Mouse (Mus musculus): ENCODE measurements around the gene Cers1. TPM values are rescaled to one million over a fixed set of nuclear protein-coding genes. Genes with fewer than 3 reads are reported as not detected.

Cers1 gene
- polyA plus RNA-seq, 1 experiment from 2014 or later = 31.9 TPM

DNA sequence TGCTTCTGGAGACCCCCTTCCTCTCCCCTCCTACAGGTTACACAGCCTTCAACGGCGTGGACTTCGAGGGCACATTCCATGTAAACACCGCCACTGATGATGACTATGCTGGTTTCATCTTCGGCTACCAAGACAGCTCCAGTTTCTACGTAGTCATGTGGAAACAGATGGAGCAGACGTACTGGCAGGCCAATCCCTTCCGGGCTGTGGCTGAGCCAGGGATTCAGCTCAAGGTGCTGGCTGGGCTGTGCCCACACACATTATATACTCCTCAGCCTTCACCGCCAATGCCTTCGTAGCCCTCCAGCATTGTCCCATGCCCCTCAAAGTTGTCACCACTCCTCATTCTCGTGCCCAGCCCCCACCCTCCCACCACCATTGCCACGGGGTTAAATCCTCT, 64.5 kb downstream of the Cers1 start:
- no peak overlapping the region for H3K9ac ChIP-seq (replicated peaks)
- 88% methylated on average over 12 of the region's 12 CpGs for WGBS

More for the DNA sequence above, 64.5 kb downstream of the Cers1 start:
- Histone ChIP-seq H3K4me3 (no peak overlapping the region), H3K9me3 (no peaks in the 10 kb centered on the region), H3K4me1 (peaks cover 7% of the 10 kb centered on the region; the same call in 1 of the 2 replicates), H3K27me3 (peaks cover 42% of the 10 kb centered on the region), H3K27ac (replicated peaks) (no peak overlapping the region), H3K36me3 (peaks cover 3% of the 10 kb centered on the region; the same call in 1 of the 2 replicates), H3K4me2 (replicated peaks) (no peak overlapping the region)
- ATAC-seq (replicated peaks) = no peak

Other genes with a start within 250 kb of the Cers1 start
- gene Tm6sf2, start 242.9 kb upstream of the Cers1 start, polyA plus RNA-seq (2015; fragmentation: Nextera tagmentation; extraction: Ambion mirVana) = 1.3 and 1.5 TPM in 2 replicates
- 0.15 and 0.38 TPM in 2 replicates for gene Hapln4, start 232.3 kb upstream of the Cers1 start, polyA plus RNA-seq (2015; fragmentation: Nextera tagmentation; extraction: Ambion mirVana)
- gene Ncan, start 194.9 kb upstream of the Cers1 start, polyA plus RNA-seq (2015; fragmentation: Nextera tagmentation; extraction: Ambion mirVana) = 144 and 152 TPM in 2 replicates
- gene Nr2c2ap, start 184.4 kb upstream of the Cers1 start, polyA plus RNA-seq (2015; fragmentation: Nextera tagmentation; extraction: Ambion mirVana) = 43.0 and 43.3 TPM in 2 replicates
- gene Rfxank, start 176.6 kb upstream of the Cers1 start, polyA plus RNA-seq (2015; fragmentation: Nextera tagmentation; extraction: Ambion mirVana) = 11.5 and 13.4 TPM in 2 replicates
- 48.4 and 50.3 TPM in 2 replicates for gene Borcs8, start 176.3 kb upstream of the Cers1 start, polyA plus RNA-seq (2015; fragmentation: Nextera tagmentation; extraction: Ambion mirVana)
- 0.22 and 0.23 TPM in 2 replicates for gene Mef2b, start 176.1 kb upstream of the Cers1 start, polyA plus RNA-seq (2015; fragmentation: Nextera tagmentation; extraction: Ambion mirVana)
- 54.2 and 58.1 TPM in 2 replicates for gene Tmem161a, start 143.4 kb upstream of the Cers1 start, polyA plus RNA-seq (2015; fragmentation: Nextera tagmentation; extraction: Ambion mirVana)
- gene Slc25a42, start 103.5 kb upstream of the Cers1 start, polyA plus RNA-seq (2015; fragmentation: Nextera tagmentation; extraction: Ambion mirVana) = 3.8 and 4.4 TPM in 2 replicates
- gene Sugp2, start 81.5 kb upstream of the Cers1 start, polyA plus RNA-seq (2015; fragmentation: Nextera tagmentation; extraction: Ambion mirVana) = 83.3 and 85.6 TPM in 2 replicates
- 90.3 and 94.5 TPM in 2 replicates for gene Armc6, start 81.3 kb upstream of the Cers1 start, polyA plus RNA-seq (2015; fragmentation: Nextera tagmentation; extraction: Ambion mirVana)
- 52.5 and 55.7 TPM in 2 replicates for gene Homer3, start 32.9 kb upstream of the Cers1 start, polyA plus RNA-seq (2015; fragmentation: Nextera tagmentation; extraction: Ambion mirVana)
- 52.2 and 53.8 TPM in 2 replicates for gene Ddx49, start 13.3 kb upstream of the Cers1 start, polyA plus RNA-seq (2015; fragmentation: Nextera tagmentation; extraction: Ambion mirVana)
- 266 and 271 TPM in 2 replicates for gene Cope, start 13.3 kb upstream of the Cers1 start, polyA plus RNA-seq (2015; fragmentation: Nextera tagmentation; extraction: Ambion mirVana)
- gene Gdf1, start 14.0 kb downstream of the Cers1 start, polyA plus RNA-seq (2015; fragmentation: Nextera tagmentation; extraction: Ambion mirVana) = 0.87 and 5.1 TPM in 2 replicates
- gene Upf1, start 37.5 kb downstream of the Cers1 start, polyA plus RNA-seq (2015; fragmentation: Nextera tagmentation; extraction: Ambion mirVana) = 17.5 and 17.8 TPM in 2 replicates
- gene Comp, start 57.8 kb downstream of the Cers1 start, polyA plus RNA-seq (2015; fragmentation: Nextera tagmentation; extraction: Ambion mirVana) = 0.14 TPM in 1 of 2 replicates, not detected in the other
- 41.0 and 42.2 TPM in 2 replicates for gene Crtc1, start 123.8 kb downstream of the Cers1 start, polyA plus RNA-seq (2015; fragmentation: Nextera tagmentation; extraction: Ambion mirVana)
- gene Klhl26, start 161.2 kb downstream of the Cers1 start, polyA plus RNA-seq (2015; fragmentation: Nextera tagmentation; extraction: Ambion mirVana) = 19.3 and 21.4 TPM in 2 replicates
- gene Tmem59l, start 171.6 kb downstream of the Cers1 start, polyA plus RNA-seq (2015; fragmentation: Nextera tagmentation; extraction: Ambion mirVana) = 70.2 and 75.0 TPM in 2 replicates
- gene Crlf1, start 177.4 kb downstream of the Cers1 start, polyA plus RNA-seq (2015; fragmentation: Nextera tagmentation; extraction: Ambion mirVana) = 4.3 and 5.3 TPM in 2 replicates
- gene Rex1bd, start 191.0 kb downstream of the Cers1 start, polyA plus RNA-seq (2015; fragmentation: Nextera tagmentation; extraction: Ambion mirVana) = 164 and 176 TPM in 2 replicates
- 724 and 839 TPM in 2 replicates for gene Uba52, start 195.0 kb downstream of the Cers1 start, polyA plus RNA-seq (2015; fragmentation: Nextera tagmentation; extraction: Ambion mirVana)
- 433 and 440 TPM in 2 replicates for gene Fkbp8, start 211.9 kb downstream of the Cers1 start, polyA plus RNA-seq (2015; fragmentation: Nextera tagmentation; extraction: Ambion mirVana)
- 49.8 and 50.2 TPM in 2 replicates for gene Kxd1, start 212.2 kb downstream of the Cers1 start, polyA plus RNA-seq (2015; fragmentation: Nextera tagmentation; extraction: Ambion mirVana)
- gene Ell, start 223.7 kb downstream of the Cers1 start, polyA plus RNA-seq (2015; fragmentation: Nextera tagmentation; extraction: Ambion mirVana) = 17.4 and 19.2 TPM in 2 replicates